Mouse (Mus musculus): ENCODE results near the gene Laptm5.

Laptm5 gene

GRCm38 (mm10) chr4:130913077-130913476, at the start of gene Laptm5:
Gene Laptm5, plus strand, starts transcription at chr4:130913125.
- DNase-seq = no peak

GRCm38 (mm10) chr4:130865460-130865859, 47.5 kb upstream of the Laptm5 start:
- DNase-seq = no peak

GRCm38 (mm10) chr4:130865901-130866371, 47.0 kb upstream of the Laptm5 start:
- DNase-seq = no peak

- no peak for DNase-seq
These were observed 45.0 kb upstream of the Laptm5 start for GRCm38 (mm10) chr4:130867940-130868339.

- DNase-seq = no peak
These were observed 44.1 kb upstream of the Laptm5 start for GRCm38 (mm10) chr4:130868803-130869202.

GRCm38 (mm10) chr4:130872414-130872813, 40.5 kb upstream of the Laptm5 start:
- no peak for DNase-seq

- no peak for DNase-seq
These were observed 39.5 kb upstream of the Laptm5 start for GRCm38 (mm10) chr4:130873440-130873839.

- DNase-seq = peak; percentile 64
These were observed 38.3 kb upstream of the Laptm5 start for GRCm38 (mm10) chr4:130874601-130875000.

GRCm38 (mm10) chr4:130876016-130876726, 36.8 kb upstream of the Laptm5 start:
- no peak for DNase-seq

GRCm38 (mm10) chr4:130878273-130879047, 34.5 kb upstream of the Laptm5 start:
- DNase-seq = peak; percentile 90

- no peak for DNase-seq
These were observed 33.9 kb upstream of the Laptm5 start for GRCm38 (mm10) chr4:130879048-130879384.

- DNase-seq = no peak
These were observed 31.6 kb upstream of the Laptm5 start for GRCm38 (mm10) chr4:130881336-130881735.

GRCm38 (mm10) chr4:130882762-130883161, 30.2 kb upstream of the Laptm5 start:
- no peak for DNase-seq

GRCm38 (mm10) chr4:130883820-130884533, 28.9 kb upstream of the Laptm5 start:
- DNase-seq = no peak

GRCm38 (mm10) chr4:130887148-130887745, 25.7 kb upstream of the Laptm5 start:
- no peak for DNase-seq

- no peak for DNase-seq
These were observed 23.0 kb upstream of the Laptm5 start for GRCm38 (mm10) chr4:130889777-130890510.

GRCm38 (mm10) chr4:130890511-130890840, 22.4 kb upstream of the Laptm5 start:
- peak; percentile 42 for DNase-seq

- DNase-seq = peak; percentile 80
These were observed 20.8 kb upstream of the Laptm5 start for GRCm38 (mm10) chr4:130892001-130892587.

- no peak for DNase-seq
These were observed 19.2 kb upstream of the Laptm5 start for GRCm38 (mm10) chr4:130893688-130894087.

GRCm38 (mm10) chr4:130895701-130896100, 17.2 kb upstream of the Laptm5 start:
- no peak for DNase-seq

- peak; percentile 23 for DNase-seq
These were observed 16.6 kb upstream of the Laptm5 start for GRCm38 (mm10) chr4:130896372-130896771.

- no peak for DNase-seq
These were observed 13.5 kb upstream of the Laptm5 start for GRCm38 (mm10) chr4:130899383-130899781.

Data from kidney, adult 18-20 months (tissue).